Mouse (Mus musculus): Measurements from ENCODE around the gene Wdr43.
A peak's percentile ranks its signal among the peaks of the same experiment; 100 is the strongest.

The Wdr43 gene

DNA sequence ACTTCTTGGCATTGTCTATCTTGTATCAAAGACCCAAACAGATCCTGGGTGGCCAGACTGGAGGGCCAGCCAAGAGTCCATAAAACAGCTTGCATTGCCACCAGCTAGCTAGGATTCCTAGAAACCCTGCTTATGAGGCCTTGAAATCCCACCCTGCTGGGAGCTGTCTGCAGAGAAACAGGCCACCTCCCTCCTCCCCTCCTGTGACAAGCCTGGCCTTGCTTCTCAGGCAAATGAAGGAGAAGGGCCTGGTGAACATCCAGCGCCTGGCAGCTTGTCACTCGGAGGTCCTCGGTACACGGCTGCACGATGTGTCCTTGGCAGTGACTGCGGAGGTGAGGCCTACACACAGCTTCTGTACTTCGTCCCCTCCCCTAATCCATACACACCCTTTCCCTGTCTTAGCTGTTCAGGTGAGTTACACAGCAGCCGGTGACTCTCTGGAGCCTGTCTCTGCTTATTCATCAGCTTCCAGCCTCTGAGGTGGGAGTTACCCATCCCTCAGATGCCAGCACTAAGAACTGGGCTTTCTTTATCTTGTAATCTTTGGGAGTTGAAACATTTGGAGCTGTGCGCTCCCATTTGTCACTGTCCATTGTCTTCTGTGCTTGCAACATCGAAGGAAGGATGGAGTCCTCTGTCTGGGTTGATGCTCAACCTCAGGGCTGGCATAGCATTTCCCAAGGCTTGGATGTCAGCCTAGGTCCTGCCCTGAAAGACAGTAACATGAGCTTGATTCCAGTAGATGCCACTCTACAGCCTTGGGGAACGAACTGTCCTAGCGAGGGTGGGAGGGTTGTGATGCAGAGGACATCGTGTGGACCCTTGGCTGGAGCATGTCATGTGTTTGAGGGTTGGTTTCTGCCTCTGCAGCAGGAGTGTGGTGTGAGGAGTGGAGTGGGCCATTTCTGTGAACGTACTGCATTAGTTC lies 90.1 kb downstream of the Wdr43 start:
- peak; percentile 64 for DNase-seq (ENCODE audit: low spot score)

DNA sequence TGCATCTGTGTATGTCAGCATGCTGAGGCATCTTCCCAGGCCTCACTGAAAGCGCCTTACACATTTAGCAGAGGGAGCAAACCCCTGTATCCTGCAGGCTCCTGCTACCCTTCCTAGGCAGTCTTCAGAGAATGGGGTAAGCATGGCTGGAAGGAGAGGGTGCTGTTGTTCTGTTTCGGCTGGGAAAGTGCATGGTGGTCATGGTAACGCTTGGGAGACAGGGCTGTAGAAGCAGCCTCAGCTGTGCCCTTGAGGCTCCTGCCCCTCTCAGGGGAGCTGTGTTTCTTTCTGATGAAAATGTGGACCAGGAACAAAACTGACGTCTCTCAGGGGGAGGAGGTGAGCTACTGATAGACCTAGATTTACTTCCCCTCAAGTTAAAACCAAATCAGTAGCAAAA lies 92.0 kb downstream of the Wdr43 start:
- no peak for DNase-seq (ENCODE audit: low spot score)

Measured in testis, postnatal 14 days (tissue).